Mouse (Mus musculus) hematopoietic stem cell, adult 5-6 weeks (primary cell): ENCODE data around the gene Cspg4. TPM values are rescaled to one million over a fixed set of nuclear protein-coding genes. Genes with fewer than 3 reads are reported as not detected.
"Not testable (repeated sequence)": the region's sequence is repeated elsewhere in the genome, so short reads cannot be mapped to it uniquely, and the experiment has no call there.

Experiments
- ATAC-seq, 2 experiments: fragments of 125-278 bp in 1 of 2; replicated peaks in 1 of 2; 2 replicates each; pipeline ENCODE4 v1.8.0; 2016 to 2017; ENCODE audit warnings: inconsistent platforms in 2 of 2, mild to moderate bottlenecking in 2 of 2, moderate number of reproducible peaks in 2 of 2, low read depth in 1 of 2, moderate TSS enrichment in 1 of 2; ENCODE audit not compliant: low FRiP score in 2 of 2, poor library complexity in 2 of 2, severe bottlenecking in 2 of 2, insufficient read depth in 1 of 2, low TSS enrichment in 1 of 2
- total RNA-seq: library from RNA; stranded (forward); fragments of 172-1452, 232-1000 nt; gene quantifications from 2 replicates; pipeline ENCODE4 v1.2.3, GENCODE M21; 2017

Cspg4 gene
- total RNA-seq, 1 experiment from 2014 or later: not detected

DNA sequence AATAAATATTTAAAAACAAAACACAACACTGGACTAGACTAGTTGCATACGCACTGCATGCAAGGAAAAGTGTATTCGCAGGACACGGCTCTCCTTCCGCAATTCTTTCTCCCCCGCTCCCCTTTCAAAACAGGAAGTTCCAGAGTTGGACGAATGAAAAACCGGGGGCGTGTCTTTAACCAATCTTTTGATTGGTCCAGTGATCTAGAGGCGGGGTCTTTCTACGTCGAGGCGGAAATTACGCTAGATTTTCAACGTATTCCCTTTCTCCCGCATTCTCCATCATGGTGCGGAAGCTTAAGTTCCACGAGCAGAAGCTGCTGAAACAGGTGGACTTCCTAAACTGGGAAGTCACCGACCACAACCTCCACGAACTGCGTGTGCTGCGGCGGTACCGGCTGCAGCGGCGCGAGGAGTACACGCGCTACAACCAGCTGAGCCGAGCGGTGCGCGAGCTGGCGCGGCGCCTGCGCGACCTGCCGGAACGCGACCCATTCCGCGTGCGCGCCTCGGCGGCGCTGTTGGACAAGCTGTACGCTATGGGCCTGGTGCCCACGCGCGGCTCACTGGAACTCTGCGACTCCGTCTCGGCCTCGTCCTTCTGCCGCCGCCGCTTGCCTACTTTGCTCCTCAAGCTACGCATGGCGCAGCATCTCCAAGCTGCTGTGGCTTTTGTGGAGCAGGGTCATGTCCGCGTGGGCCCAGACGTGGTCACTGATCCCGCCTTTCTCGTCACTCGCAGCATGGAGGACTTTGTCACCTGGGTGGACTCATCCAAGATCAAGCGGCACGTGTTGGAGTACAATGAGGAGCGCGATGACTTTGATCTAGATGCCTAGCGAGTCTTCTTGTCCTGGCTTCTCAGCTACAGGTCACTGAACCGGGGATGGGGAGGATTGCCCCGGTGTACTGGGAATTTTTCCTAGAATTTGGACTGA is 72.7 kb downstream of the Cspg4 start, which contains the start of gene Imp3:
TSS of gene Imp3 (plus strand) at position 253 of the 938 bp plus-strand sequence.
- peak; percentile 90 to 94 for ATAC-seq

DNA sequence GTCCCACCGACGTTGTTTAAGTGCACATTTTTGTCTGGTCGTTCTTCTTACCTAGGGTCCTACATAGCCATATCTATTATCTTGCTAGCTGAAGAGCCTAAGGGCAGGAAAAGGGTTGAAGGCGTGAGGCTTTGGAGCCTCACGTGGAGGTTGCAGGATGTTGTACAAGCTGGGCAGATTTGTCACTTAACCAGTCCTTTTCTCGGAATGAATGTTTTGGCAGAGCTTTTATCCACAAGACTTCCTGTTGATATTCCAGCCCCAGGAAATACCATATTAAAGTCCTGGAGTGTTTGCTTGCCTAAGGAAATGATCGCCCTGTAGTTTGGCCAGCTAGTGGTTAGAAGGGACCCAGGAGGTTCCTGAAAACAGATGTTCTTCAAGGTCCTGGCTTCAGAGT is 73.5 kb downstream of the Cspg4 start:
- no peak for ATAC-seq

DNA sequence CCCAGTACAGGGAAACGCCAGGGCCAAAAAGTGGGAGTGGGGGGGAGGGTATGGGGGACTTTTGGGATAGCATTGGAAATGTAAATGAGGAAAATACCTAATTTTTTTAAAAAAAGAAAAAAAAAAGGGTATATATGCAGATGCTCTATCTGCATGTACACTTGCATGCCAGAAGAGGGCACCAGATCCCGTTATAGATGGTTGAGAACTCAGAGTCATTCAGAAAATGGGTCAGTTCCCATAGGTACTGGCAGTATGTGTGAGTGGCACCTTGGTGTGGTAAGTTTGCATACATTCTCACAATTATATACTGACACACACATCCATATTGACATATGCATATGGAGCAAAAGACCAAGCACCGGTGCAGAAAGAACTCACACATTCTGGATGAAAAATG is 82.6 kb downstream of the Cspg4 start:
- not testable (repeated sequence) for ATAC-seq

DNA sequence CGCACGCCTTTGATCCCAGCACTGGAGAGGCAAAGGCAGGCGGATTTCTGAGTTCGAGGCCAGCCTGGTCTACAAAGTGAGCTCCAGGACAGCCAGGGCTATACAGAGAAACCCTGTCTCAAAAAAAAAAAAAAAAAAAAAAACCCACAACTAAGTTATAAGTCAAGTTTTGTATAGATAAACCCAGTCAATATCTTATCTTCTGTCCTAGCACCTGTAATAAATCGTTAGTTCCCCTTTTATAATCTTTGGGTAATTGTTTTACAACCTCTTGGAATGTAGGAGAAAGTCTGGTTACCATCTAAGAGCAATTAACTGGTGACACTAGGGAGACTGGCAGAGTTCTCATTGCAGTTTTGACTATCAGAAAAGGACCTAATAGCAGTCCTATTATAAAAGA is 83.9 kb downstream of the Cspg4 start:
- not testable (repeated sequence) for ATAC-seq

Other genes with a start within 250 kb of the Cspg4 start
- gene Lingo1, start 68.6 kb upstream of the Cspg4 start, total RNA-seq: not detected in 2 replicates
- not detected in 2 replicates for gene Odf3l1, start 354 bp upstream of the Cspg4 start, total RNA-seq
- 10.6 and 12.8 TPM in 2 replicates for gene Snx33, start 63.3 kb downstream of the Cspg4 start, total RNA-seq
- 78.7 and 87.2 TPM in 2 replicates for gene Imp3, start 72.4 kb downstream of the Cspg4 start, total RNA-seq
- gene Snupn, start 85.8 kb downstream of the Cspg4 start, total RNA-seq: 3.8 and 7.8 TPM in 2 replicates
- 10.4 and 18.1 TPM in 2 replicates for gene Ptpn9, start 129.9 kb downstream of the Cspg4 start, total RNA-seq
- gene Sin3a, start 207.0 kb downstream of the Cspg4 start, total RNA-seq: 122 and 136 TPM in 2 replicates